Mouse (Mus musculus): ENCODE measurements at regions not wholly inside any gene's neighbourhood (a gene's known extent, or its start where the extent isn't known, plus 50 kb on each side); places are given as distances from the start of the nearest gene placed in this dataset.

DNA sequence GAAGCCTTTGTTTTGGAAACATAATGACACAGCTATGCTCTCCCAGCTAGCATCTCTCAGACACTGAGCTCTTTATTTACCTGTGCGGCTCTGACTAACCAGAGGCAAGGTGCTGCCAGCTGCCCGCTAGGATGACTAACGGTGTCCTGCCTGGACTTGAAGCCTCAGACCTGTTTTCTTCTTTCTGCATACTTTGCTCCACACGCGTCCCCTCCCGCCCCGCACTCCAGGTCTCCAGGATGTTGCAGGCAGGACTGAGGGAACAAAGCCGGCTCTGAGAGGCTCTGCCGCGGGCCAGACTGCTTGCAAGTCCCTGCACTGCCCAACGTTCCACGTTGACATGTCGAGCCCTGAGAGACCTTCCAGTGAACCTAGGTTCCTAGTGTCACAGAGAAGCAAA is 106.2 kb upstream of the Efcab1 start:
- DNase-seq (ENCODE audit: low spot score): peak; percentile 46

GRCm38 (mm10) chr16:14827008-14827407 is 79.4 kb upstream of the Efcab1 start:
- DNase-seq (ENCODE audit: low spot score): no peak

DNA sequence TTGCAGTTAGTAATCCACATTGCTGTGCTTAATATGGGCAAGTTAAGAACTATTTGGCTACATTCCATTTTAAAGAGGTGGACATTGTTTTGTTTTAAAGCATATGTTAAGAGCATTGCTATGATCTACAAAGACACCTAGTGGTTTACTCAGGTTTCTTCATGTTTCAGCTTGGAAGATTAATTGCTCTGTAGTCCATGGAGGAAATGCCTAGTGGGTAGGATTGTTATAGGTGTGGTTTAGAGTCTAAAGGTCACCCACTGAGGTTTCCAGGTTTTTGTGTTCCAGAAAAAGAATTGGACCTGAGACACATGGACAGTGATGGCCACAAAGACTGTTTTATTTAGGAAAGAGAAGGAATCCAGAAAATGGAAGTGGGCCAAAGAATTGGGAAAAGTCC is 65.6 kb upstream of the Efcab1 start:
- no peak for DNase-seq (ENCODE audit: low spot score)

All from urinary bladder, postnatal 25 days (tissue).